Comparison of ENCODE assay signal across 25 mouse cellular contexts in the genomic region with DNA sequence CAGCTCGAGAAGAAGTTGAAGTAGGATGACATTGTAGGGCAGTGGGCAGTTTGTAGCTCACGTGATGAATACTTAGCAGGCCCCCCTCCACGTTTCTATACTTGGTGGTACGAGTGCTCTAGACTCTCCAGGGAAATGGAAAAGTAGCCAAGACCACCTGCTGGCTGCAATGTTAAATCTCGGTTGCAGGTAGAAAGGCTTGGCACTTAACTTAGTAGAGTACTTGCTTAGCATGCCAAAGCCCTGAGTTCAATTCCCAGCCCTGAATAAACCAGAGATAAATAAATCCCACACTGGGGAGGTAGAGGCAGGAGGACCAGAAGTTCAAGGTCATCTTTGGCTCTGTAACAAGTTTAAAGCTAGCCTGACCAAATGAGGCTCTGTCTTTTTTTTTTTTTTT. TPM values are rescaled to one million over a fixed set of nuclear protein-coding genes. Genes with fewer than 3 reads are reported as not detected.
DNase-seq lines count a peak whose midpoint lies in the region; ATAC-seq and TF ChIP-seq lines count a peak whose summit lies in the region.
"Had no signal": no experiment of that assay in that cellular context is flagged by ENCODE, and none has a peak within 500 bp of the region (broad histone marks: within the 10 kb centered on the region; RNA-seq: fewer than 3 reads in every experiment).

No protein-coding gene starts in this region.

- ATAC-seq in midbrain, embryonic 11.5 days (ENCODE audit: low FRiP score) = no peak
- no peak for ATAC-seq in midbrain, postnatal 0 days (ENCODE audit: low FRiP score)
- no peak for ATAC-seq in intestine, postnatal 0 days
- ATAC-seq: CD4-positive, CD25-positive, alpha-beta regulatory T cell, adult 4 months; forebrain, embryonic 13.5 days; forebrain, postnatal 0 days; hindbrain, embryonic 16.5 days; inflammation-experienced regulatory T-cells, adult 6 months; Patski had no signal

- no peaks in the 10 kb centered on the region for H3K9me3 ChIP-seq in heart, embryonic 10.5 days
- no peaks in the 10 kb centered on the region for H3K9me3 ChIP-seq in midbrain, embryonic 11.5 days (ENCODE audit: control insufficient read depth, low read length)
- H3K9me3 ChIP-seq in midbrain, postnatal 0 days (ENCODE audit: low read length) = no peaks in the 10 kb centered on the region
- H3K9me3 ChIP-seq in intestine, postnatal 0 days (ENCODE audit: control insufficient read depth) = no peaks in the 10 kb centered on the region
- H3K9me3 ChIP-seq: embryonic facial prominence, embryonic 10.5 days; forebrain, embryonic 13.5 days; hindbrain, embryonic 12.5 days had no signal

- H3K4me3 ChIP-seq in heart, embryonic 10.5 days = no peak overlapping the region
- H3K4me3 ChIP-seq in midbrain, embryonic 11.5 days (ENCODE audit: low read depth, low read length) = no peak overlapping the region
- H3K4me3 ChIP-seq in midbrain, postnatal 0 days (ENCODE audit: low read depth, low read length) = no peak overlapping the region
- no peak overlapping the region for H3K4me3 ChIP-seq in intestine, postnatal 0 days (ENCODE audit: low read depth, low read length)
- H3K4me3 ChIP-seq: embryonic facial prominence, embryonic 10.5 days; forebrain, embryonic 13.5 days; hindbrain, embryonic 12.5 days had no signal

- H3K4me2 ChIP-seq in midbrain, embryonic 11.5 days = no peak overlapping the region
- H3K4me2 ChIP-seq in midbrain, postnatal 0 days (ENCODE audit: low read depth, low read length, poor library complexity, severe bottlenecking) = no peak overlapping the region
- no peak overlapping the region for H3K4me2 ChIP-seq in intestine, postnatal 0 days (replicated peaks; ENCODE audit: low read depth)
- H3K4me2 ChIP-seq: forebrain, embryonic 13.5 days; hindbrain, embryonic 12.5 days had no signal

- H3K4me1 ChIP-seq in heart, embryonic 10.5 days = peaks cover 80% of the 10 kb centered on the region
- peaks cover 4% of the 10 kb centered on the region for H3K4me1 ChIP-seq in midbrain, embryonic 11.5 days (ENCODE audit: control insufficient read depth, insufficient read depth, low read length)
- no peaks in the 10 kb centered on the region for H3K4me1 ChIP-seq in midbrain, postnatal 0 days (ENCODE audit: insufficient read depth, low read length)
- peaks cover 14% of the 10 kb centered on the region; the same call in 1 of the 2 replicates for H3K4me1 ChIP-seq in intestine, postnatal 0 days (replicated peaks; ENCODE audit: control insufficient read depth, insufficient read depth, low read length)

- TF ChIP-seq CTCF in midbrain, postnatal 0 days (IDR thresholded peaks at IDR 0.05) = no peak
- no peak for TF ChIP-seq CTCF in intestine, postnatal 0 days (IDR thresholded peaks at IDR 0.05; ENCODE audit: low read depth)

- 70% methylated on average over 5 of the region's 5 CpGs for WGBS in heart, embryonic 10.5 days
- 79% methylated on average over 5 of the region's 5 CpGs for WGBS in midbrain, embryonic 11.5 days
- whole genome bisulfite sequencing in midbrain, postnatal 0 days = 80% methylated on average over 5 of the region's 5 CpGs
- WGBS in intestine, postnatal 0 days = 77% methylated on average over 5 of the region's 5 CpGs

- intact Hi-C loops in heart, postnatal 10 days (cut with DNase I) = no loop called here

- H3K9ac ChIP-seq in midbrain, embryonic 11.5 days (ENCODE audit: low read length) = no peak overlapping the region
- no peak overlapping the region for H3K9ac ChIP-seq in midbrain, postnatal 0 days (replicated peaks; ENCODE audit: low read length, poor library complexity, severe bottlenecking)
- no peak overlapping the region for H3K9ac ChIP-seq in intestine, postnatal 0 days (ENCODE audit: low read depth, low read length)
- H3K9ac ChIP-seq: forebrain, embryonic 13.5 days; forebrain, postnatal 0 days; hindbrain, embryonic 12.5 days had no signal

- H3K27ac ChIP-seq in heart, embryonic 10.5 days = peak overlapping the region; percentile 90
- no peak overlapping the region for H3K27ac ChIP-seq in midbrain, embryonic 11.5 days (ENCODE audit: low read depth, low read length)
- no peak overlapping the region for H3K27ac ChIP-seq in midbrain, postnatal 0 days (ENCODE audit: low read depth, low read length)
- H3K27ac ChIP-seq in intestine, postnatal 0 days (ENCODE audit: low read depth, low read length) = peak overlapping the region; percentile 64; the same call in 1 of the 2 replicates
- H3K27ac ChIP-seq: embryonic facial prominence, embryonic 10.5 days; forebrain, embryonic 13.5 days; hindbrain, embryonic 12.5 days had no signal

- H3K27me3 ChIP-seq in heart, embryonic 10.5 days (ENCODE audit: insufficient read depth, poor library complexity, severe bottlenecking) = no peaks in the 10 kb centered on the region
- H3K27me3 ChIP-seq in midbrain, embryonic 11.5 days (ENCODE audit: control insufficient read depth, insufficient read depth, low read length) = no peaks in the 10 kb centered on the region
- H3K27me3 ChIP-seq in midbrain, postnatal 0 days (ENCODE audit: insufficient read depth, low read length) = no peaks in the 10 kb centered on the region
- H3K27me3 ChIP-seq in intestine, postnatal 0 days (replicated peaks; ENCODE audit: control insufficient read depth, insufficient read depth, low read length) = no peaks in the 10 kb centered on the region
- H3K27me3 ChIP-seq: forebrain, embryonic 13.5 days; hindbrain, embryonic 12.5 days; Patski had no signal

- no peak for DNase-seq in heart, embryonic 10.5 days (ENCODE audit: low spot score)
- no peak for DNase-seq in heart, postnatal 10 days
- DNase-seq in midbrain, embryonic 11.5 days (ENCODE audit: low spot score, missing footprints) = peak; percentile 68
- DNase-seq in midbrain, postnatal 0 days (ENCODE audit: low spot score) = no peak
- DNase-seq in right cerebral cortex, postnatal 10 days (ENCODE audit: low spot score in 2 of 2) = no peak
- DNase-seq in left cerebral cortex, adult 11 months (ENCODE audit: low spot score) = no peak
- DNase-seq: adrenal gland, adult 8-10 months; adrenal gland, postnatal 36 days; B cell, adult 2 months; cerebellum, adult 2 months; cerebellum, postnatal 10 days; forebrain, postnatal 0 days; gastrocnemius, postnatal 25 days; heart, postnatal 4 days had no signal

- no peaks in the 10 kb centered on the region for H3K36me3 ChIP-seq in heart, embryonic 10.5 days
- no peaks in the 10 kb centered on the region for H3K36me3 ChIP-seq in midbrain, embryonic 11.5 days (ENCODE audit: control insufficient read depth, insufficient read depth, low read length)
- H3K36me3 ChIP-seq in midbrain, postnatal 0 days (ENCODE audit: insufficient read depth, low read length) = no peaks in the 10 kb centered on the region
- H3K36me3 ChIP-seq in intestine, postnatal 0 days (ENCODE audit: control insufficient read depth, insufficient read depth) = no peaks in the 10 kb centered on the region
- H3K36me3 ChIP-seq: embryonic facial prominence, embryonic 10.5 days; hindbrain, embryonic 12.5 days had no signal

RNA-seq across cellular contexts. Expression of a gene that starts 1.7 kb away (rescaled TPM):
- polyA plus RNA-seq in heart, embryonic 10.5 days (2016; fragmentation: Nextera tagmentation; extraction: Ambion mirVana) = 142 and 213 TPM in 2 replicates
- 100 to 1,000 TPM; 227 to 228 TPM for total RNA-seq in heart, postnatal 10 days (2021)
- 1.0 and 1.3 TPM in 2 replicates for polyA plus RNA-seq in midbrain, embryonic 11.5 days (2014; fragmentation: Nextera tagmentation; extraction: Ambion mirVana)
- 0.11 and 0.80 TPM in 2 replicates for total RNA-seq in midbrain, postnatal 0 days (2014; rRNA removed)
- 0.31 and 0.32 TPM in 2 replicates for polyA plus RNA-seq in midbrain, postnatal 0 days (2015; fragmentation: Nextera tagmentation; extraction: Ambion mirVana)
- polyA plus RNA-seq in intestine, postnatal 0 days (2015; fragmentation: Nextera tagmentation; extraction: Ambion mirVana) = 2.6 TPM in 2 replicates
- total RNA-seq: granulocyte monocyte progenitor cell, adult 5-6 weeks had no signal

RNA-seq across cellular contexts. Expression of a gene that starts 16.8 kb away (rescaled TPM):
- 0.43 and 0.67 TPM in 2 replicates for polyA plus RNA-seq in heart, embryonic 10.5 days (2016; fragmentation: Nextera tagmentation; extraction: Ambion mirVana)
- 1 to 10 TPM in 1 of 2 experiments, not detected in 1; 1.0 TPM for total RNA-seq in heart, postnatal 10 days (2021)
- polyA plus RNA-seq in midbrain, embryonic 11.5 days (2014; fragmentation: Nextera tagmentation; extraction: Ambion mirVana) = 0.36 and 0.61 TPM in 2 replicates
- total RNA-seq in midbrain, postnatal 0 days (2014; rRNA removed) = 0.22 and 0.85 TPM in 2 replicates
- 0.74 and 1.4 TPM in 2 replicates for polyA plus RNA-seq in midbrain, postnatal 0 days (2015; fragmentation: Nextera tagmentation; extraction: Ambion mirVana)
- polyA plus RNA-seq in intestine, postnatal 0 days (2015; fragmentation: Nextera tagmentation; extraction: Ambion mirVana) = 0.48 and 1.3 TPM in 2 replicates
- total RNA-seq: adrenal gland, postnatal 36 days; forebrain, postnatal 0 days; gastrocnemius, adult 18-20 months; gastrocnemius, postnatal 25 days; heart, adult 8-10 months had no signal
- polyA plus RNA-seq: CD4-positive, CD25-positive, alpha-beta regulatory T cell, adult 4 months; inflammation-experienced regulatory T-cells, adult 6 months had no signal

RNA-seq across cellular contexts. Expression of a gene that starts 20.2 kb away (rescaled TPM):
- 0.20 and 0.26 TPM in 2 replicates for polyA plus RNA-seq in heart, embryonic 10.5 days (2016; fragmentation: Nextera tagmentation; extraction: Ambion mirVana)
- under 1 TPM in 1 of 2 experiments, not detected in 1; 0.72 TPM for total RNA-seq in heart, postnatal 10 days (2021)
- polyA plus RNA-seq in midbrain, embryonic 11.5 days (2014; fragmentation: Nextera tagmentation; extraction: Ambion mirVana) = 0.22 TPM in 1 of 2 replicates, not detected in the other
- total RNA-seq in midbrain, postnatal 0 days (2014; rRNA removed) = 0.19 and 0.49 TPM in 2 replicates
- 0.06 and 0.32 TPM in 2 replicates for polyA plus RNA-seq in midbrain, postnatal 0 days (2015; fragmentation: Nextera tagmentation; extraction: Ambion mirVana)
- 26.7 and 28.4 TPM in 2 replicates for polyA plus RNA-seq in intestine, postnatal 0 days (2015; fragmentation: Nextera tagmentation; extraction: Ambion mirVana)
- total RNA-seq: adrenal gland, adult 8-10 months; adrenal gland, postnatal 36 days; forebrain, postnatal 0 days; gastrocnemius, adult 18-20 months; gastrocnemius, postnatal 25 days; heart, adult 8-10 months had no signal

RNA-seq across cellular contexts. Expression of a gene that starts 24.7 kb away (rescaled TPM):
- polyA plus RNA-seq in heart, embryonic 10.5 days (2016; fragmentation: Nextera tagmentation; extraction: Ambion mirVana) = 56.7 and 78.1 TPM in 2 replicates
- total RNA-seq in heart, postnatal 10 days (2021) = 10 to 100 TPM; 11.5 to 16.4 TPM
- 95.9 and 101 TPM in 2 replicates for polyA plus RNA-seq in midbrain, embryonic 11.5 days (2014; fragmentation: Nextera tagmentation; extraction: Ambion mirVana)
- 12.9 and 15.0 TPM in 2 replicates for total RNA-seq in midbrain, postnatal 0 days (2014; rRNA removed)
- polyA plus RNA-seq in midbrain, postnatal 0 days (2015; fragmentation: Nextera tagmentation; extraction: Ambion mirVana) = 28.0 and 30.2 TPM in 2 replicates
- polyA plus RNA-seq in intestine, postnatal 0 days (2015; fragmentation: Nextera tagmentation; extraction: Ambion mirVana) = 52.1 and 53.9 TPM in 2 replicates

RNA-seq across cellular contexts. Expression of a gene that starts 24.8 kb away (rescaled TPM):
- polyA plus RNA-seq in heart, embryonic 10.5 days (2016; fragmentation: Nextera tagmentation; extraction: Ambion mirVana) = 13.7 and 17.3 TPM in 2 replicates
- total RNA-seq in heart, postnatal 10 days (2021) = 10 to 100 TPM; 22.0 to 29.9 TPM
- 18.4 and 19.4 TPM in 2 replicates for polyA plus RNA-seq in midbrain, embryonic 11.5 days (2014; fragmentation: Nextera tagmentation; extraction: Ambion mirVana)
- 22.7 and 30.9 TPM in 2 replicates for total RNA-seq in midbrain, postnatal 0 days (2014; rRNA removed)
- 3.8 and 4.1 TPM in 2 replicates for polyA plus RNA-seq in midbrain, postnatal 0 days (2015; fragmentation: Nextera tagmentation; extraction: Ambion mirVana)
- 3.8 and 4.2 TPM in 2 replicates for polyA plus RNA-seq in intestine, postnatal 0 days (2015; fragmentation: Nextera tagmentation; extraction: Ambion mirVana)

Comparison
In these comparisons a context has a peak if more than half of its experiments do, and no peak if none do; other contexts are left out.
1. H3K27ac ChIP-seq: peak in heart, embryonic 10.5 days (single experiment) and intestine, postnatal 0 days (single experiment); none in midbrain, embryonic 11.5 days (single experiment) and midbrain, postnatal 0 days (single experiment).
2. RNA of a gene that starts 1.7 kb away (polyA plus RNA-seq): 142 to 213 TPM in heart, embryonic 10.5 days; 2.6 TPM in intestine, postnatal 0 days, 1.0 to 1.3 TPM in midbrain, embryonic 11.5 days and 0.31 to 0.32 TPM in midbrain, postnatal 0 days; every median in the first group is over 10 times any median in the second.
3. RNA of a gene that starts 20.2 kb away (polyA plus RNA-seq): 26.7 to 28.4 TPM in intestine, postnatal 0 days; 0.06 to 0.32 TPM in midbrain, postnatal 0 days, 0.20 to 0.26 TPM in heart, embryonic 10.5 days and 0.22 TPM in midbrain, embryonic 11.5 days; every median in the first group is over 10 times any median in the second.